Mouse (Mus musculus): ENCODE data around the gene Sgms1.

Sgms1 gene

GRCm38 (mm10) chr19:32326621-32327021 lies 62.9 kb downstream of the Sgms1 start:
- TF ChIP-seq GATA4 (IDR thresholded peaks at IDR 0.05; ENCODE audit: insufficient replicate concordance, low read length): no peak

GRCm38 (mm10) chr19:32326156-32326555 lies 63.4 kb downstream of the Sgms1 start:
- TF ChIP-seq GATA4 (IDR thresholded peaks at IDR 0.05; ENCODE audit: insufficient replicate concordance, low read length): no peak

GRCm38 (mm10) chr19:32325100-32325768 lies 64.3 kb downstream of the Sgms1 start:
- TF ChIP-seq GATA4 (IDR thresholded peaks at IDR 0.05; ENCODE audit: insufficient replicate concordance, low read length): no peak

- no peak for TF ChIP-seq GATA4 (IDR thresholded peaks at IDR 0.05; ENCODE audit: insufficient replicate concordance, low read length)
Measured at GRCm38 (mm10) chr19:32324550-32324949, 65.0 kb downstream of the Sgms1 start.

- TF ChIP-seq GATA4 (IDR thresholded peaks at IDR 0.05; ENCODE audit: insufficient replicate concordance, low read length): no peak
Measured at GRCm38 (mm10) chr19:32323070-32323469, 66.4 kb downstream of the Sgms1 start.

GRCm38 (mm10) chr19:32322429-32323035 lies 67.0 kb downstream of the Sgms1 start:
- no peak for TF ChIP-seq GATA4 (IDR thresholded peaks at IDR 0.05; ENCODE audit: insufficient replicate concordance, low read length)

GRCm38 (mm10) chr19:32320366-32320666 lies 69.2 kb downstream of the Sgms1 start:
- TF ChIP-seq GATA4 (IDR thresholded peaks at IDR 0.05; ENCODE audit: insufficient replicate concordance, low read length): no peak

GRCm38 (mm10) chr19:32319531-32320365 lies 69.8 kb downstream of the Sgms1 start:
- no peak for TF ChIP-seq GATA4 (IDR thresholded peaks at IDR 0.05; ENCODE audit: insufficient replicate concordance, low read length)

- no peak for TF ChIP-seq GATA4 (IDR thresholded peaks at IDR 0.05; ENCODE audit: insufficient replicate concordance, low read length)
Measured at GRCm38 (mm10) chr19:32319057-32319456, 70.5 kb downstream of the Sgms1 start.

GRCm38 (mm10) chr19:32313304-32313703 lies 76.2 kb downstream of the Sgms1 start:
- no peak for TF ChIP-seq GATA4 (IDR thresholded peaks at IDR 0.05; ENCODE audit: insufficient replicate concordance, low read length)

- no peak for TF ChIP-seq GATA4 (IDR thresholded peaks at IDR 0.05; ENCODE audit: insufficient replicate concordance, low read length)
Measured at GRCm38 (mm10) chr19:32311762-32312161, 77.8 kb downstream of the Sgms1 start.

GRCm38 (mm10) chr19:32311063-32311462 lies 78.5 kb downstream of the Sgms1 start:
- no peak for TF ChIP-seq GATA4 (IDR thresholded peaks at IDR 0.05; ENCODE audit: insufficient replicate concordance, low read length)

- TF ChIP-seq GATA4 (IDR thresholded peaks at IDR 0.05; ENCODE audit: insufficient replicate concordance, low read length): no peak
Measured at GRCm38 (mm10) chr19:32310483-32310882, 79.0 kb downstream of the Sgms1 start.

GRCm38 (mm10) chr19:32309346-32309745 lies 80.2 kb downstream of the Sgms1 start:
- no peak for TF ChIP-seq GATA4 (IDR thresholded peaks at IDR 0.05; ENCODE audit: insufficient replicate concordance, low read length)

- no peak for TF ChIP-seq GATA4 (IDR thresholded peaks at IDR 0.05; ENCODE audit: insufficient replicate concordance, low read length)
Measured at GRCm38 (mm10) chr19:32308311-32308710, 81.2 kb downstream of the Sgms1 start.

- TF ChIP-seq GATA4 (IDR thresholded peaks at IDR 0.05; ENCODE audit: insufficient replicate concordance, low read length): peak; percentile 70
Measured at GRCm38 (mm10) chr19:32304898-32305297, 84.6 kb downstream of the Sgms1 start.
